Mouse (Mus musculus) NIH3T3 (cell line): ENCODE results near the gene Cldn2.

Source experiments
- DNase-seq: peaks from one replicate; pipeline ENCODE4 v3.0.0-alpha.2; 2012; ENCODE audit warnings: low read depth

Gene Cldn2

GRCm38 (mm10) chrX:139808085-139808484, 7.5 kb downstream of the Cldn2 start:
- DNase-seq = no peak

GRCm38 (mm10) chrX:139808501-139808900, 7.9 kb downstream of the Cldn2 start:
- no peak for DNase-seq

GRCm38 (mm10) chrX:139812636-139813298, 12.1 kb downstream of the Cldn2 start:
- no peak for DNase-seq

GRCm38 (mm10) chrX:139813299-139814002, 12.8 kb downstream of the Cldn2 start:
- no peak for DNase-seq

- DNase-seq = no peak
Observed at GRCm38 (mm10) chrX:139814018-139814635, 13.5 kb downstream of the Cldn2 start.

- no peak for DNase-seq
Observed at GRCm38 (mm10) chrX:139815201-139815600, 14.6 kb downstream of the Cldn2 start.

- no peak for DNase-seq
Observed at GRCm38 (mm10) chrX:139825402-139825801, 24.8 kb downstream of the Cldn2 start.

- no peak for DNase-seq
Observed at GRCm38 (mm10) chrX:139826926-139827325, 26.3 kb downstream of the Cldn2 start.

GRCm38 (mm10) chrX:139828363-139829092, 27.9 kb downstream of the Cldn2 start:
- DNase-seq = no peak

GRCm38 (mm10) chrX:139832464-139832863, 31.8 kb downstream of the Cldn2 start:
- DNase-seq = peak; percentile 77

- DNase-seq = peak; percentile 34
Observed at GRCm38 (mm10) chrX:139839057-139839456, 38.4 kb downstream of the Cldn2 start.

- DNase-seq = no peak
Observed at GRCm38 (mm10) chrX:139841091-139841490, 40.5 kb downstream of the Cldn2 start.

GRCm38 (mm10) chrX:139854795-139855194, 54.2 kb downstream of the Cldn2 start:
- no peak for DNase-seq

- DNase-seq = peak; percentile 24
Observed at GRCm38 (mm10) chrX:139859402-139859801, 58.8 kb downstream of the Cldn2 start.
